Mouse (Mus musculus): ENCODE data around the gene Podxl2. TPM values are rescaled to one million over a fixed set of nuclear protein-coding genes. Genes with fewer than 3 reads are reported as not detected.
A peak's percentile ranks its signal among the peaks of the same experiment; 100 is the strongest.

Podxl2 gene
- polyA plus RNA-seq, 1 experiment = 538 TPM

GRCm38 (mm10) chr6:88803051-88803450, 71.8 kb downstream of the Podxl2 start:
- no peaks in the 10 kb centered on the region for H3K27me3 ChIP-seq (ENCODE audit: control insufficient read depth, insufficient read depth, low read length)
- H3K4me1 ChIP-seq (ENCODE audit: control insufficient read depth, insufficient read depth, low read length) = peaks cover 48% of the 10 kb centered on the region
- no peak overlapping the region for H3K4me3 ChIP-seq (replicated peaks; ENCODE audit: insufficient read depth, low read depth, low read length)
- H3K27ac ChIP-seq (ENCODE audit: insufficient read depth, low read length) = no peak overlapping the region
- DNase-seq = no peak
- TF ChIP-seq POLR2A (IDR thresholded peaks at IDR 0.05; ENCODE audit: borderline replicate concordance, insufficient read depth, low read length) (no peak), CTCF (IDR thresholded peaks at IDR 0.05; ENCODE audit: borderline replicate concordance, insufficient read depth, low read depth, low read length) (no peak)
- WGBS = 78% methylated on average over 7 of the region's 7 CpGs

- TF ChIP-seq CTCF (IDR thresholded peaks at IDR 0.05; ENCODE audit: borderline replicate concordance, insufficient read depth, low read depth, low read length) (no peak), POLR2A (IDR thresholded peaks at IDR 0.05; ENCODE audit: borderline replicate concordance, insufficient read depth, low read length) (no peak)
- peak; percentile 90 to 96 for DNase-seq
- peaks cover 47% of the 10 kb centered on the region for H3K4me1 ChIP-seq (ENCODE audit: control insufficient read depth, insufficient read depth, low read length)
- H3K27ac ChIP-seq (ENCODE audit: insufficient read depth, low read length) = peak overlapping the region; percentile 54
- WGBS = 9% methylated on average over 3 of the region's 3 CpGs
- H3K4me3 ChIP-seq (replicated peaks; ENCODE audit: insufficient read depth, low read depth, low read length) = no peak overlapping the region
- no peaks in the 10 kb centered on the region for H3K27me3 ChIP-seq (ENCODE audit: control insufficient read depth, insufficient read depth, low read length)
These were observed 74.1 kb downstream of the Podxl2 start for GRCm38 (mm10) chr6:88800735-88801134.

- TF ChIP-seq CTCF (IDR thresholded peaks at IDR 0.05; ENCODE audit: borderline replicate concordance, insufficient read depth, low read depth, low read length) (no peak), POLR2A (IDR thresholded peaks at IDR 0.05; ENCODE audit: borderline replicate concordance, insufficient read depth, low read length) (no peak)
- DNase-seq = no peak
- Histone ChIP-seq H3K27me3 (ENCODE audit: control insufficient read depth, insufficient read depth, low read length) (no peaks in the 10 kb centered on the region), H3K27ac (ENCODE audit: insufficient read depth, low read length) (peak overlapping the region; percentile 54), H3K4me1 (ENCODE audit: control insufficient read depth, insufficient read depth, low read length) (peaks cover 47% of the 10 kb centered on the region), H3K4me3 (replicated peaks; ENCODE audit: insufficient read depth, low read depth, low read length) (no peak overlapping the region)
- 39% methylated on average over 7 of the region's 7 CpGs for WGBS
These were observed 74.7 kb downstream of the Podxl2 start for GRCm38 (mm10) chr6:88800191-88800590.

- peaks cover 48% of the 10 kb centered on the region for H3K4me1 ChIP-seq (ENCODE audit: control insufficient read depth, insufficient read depth, low read length)
- no peak overlapping the region for H3K4me3 ChIP-seq (replicated peaks; ENCODE audit: insufficient read depth, low read depth, low read length)
- H3K27ac ChIP-seq (ENCODE audit: insufficient read depth, low read length) = peak overlapping the region; percentile 4
- H3K27me3 ChIP-seq (ENCODE audit: control insufficient read depth, insufficient read depth, low read length) = no peaks in the 10 kb centered on the region
- DNase-seq = peak; percentile 62 to 70
- TF ChIP-seq CTCF (IDR thresholded peaks at IDR 0.05; ENCODE audit: borderline replicate concordance, insufficient read depth, low read depth, low read length) (no peak), POLR2A (IDR thresholded peaks at IDR 0.05; ENCODE audit: borderline replicate concordance, insufficient read depth, low read length) (no peak)
- 6% methylated on average over 14 of the region's 14 CpGs for WGBS
These were observed 80.3 kb downstream of the Podxl2 start for GRCm38 (mm10) chr6:88794561-88794971.

GRCm38 (mm10) chr6:88793872-88794271, 81.0 kb downstream of the Podxl2 start:
- no peak for DNase-seq
- Histone ChIP-seq H3K27me3 (ENCODE audit: control insufficient read depth, insufficient read depth, low read length) (no peaks in the 10 kb centered on the region), H3K4me3 (replicated peaks; ENCODE audit: insufficient read depth, low read depth, low read length) (no peak overlapping the region), H3K4me1 (ENCODE audit: control insufficient read depth, insufficient read depth, low read length) (peaks cover 49% of the 10 kb centered on the region), H3K27ac (ENCODE audit: insufficient read depth, low read length) (peak overlapping the region; percentile 72)
- 63% methylated on average over 13 of the region's 13 CpGs for WGBS
- TF ChIP-seq CTCF (IDR thresholded peaks at IDR 0.05; ENCODE audit: borderline replicate concordance, insufficient read depth, low read depth, low read length) = no peak
- no peak for TF ChIP-seq POLR2A (IDR thresholded peaks at IDR 0.05; ENCODE audit: borderline replicate concordance, insufficient read depth, low read length)

GRCm38 (mm10) chr6:88793243-88793642, 81.6 kb downstream of the Podxl2 start:
- Histone ChIP-seq H3K27ac (ENCODE audit: insufficient read depth, low read length) (no peak overlapping the region), H3K4me1 (ENCODE audit: control insufficient read depth, insufficient read depth, low read length) (peaks cover 54% of the 10 kb centered on the region), H3K27me3 (ENCODE audit: control insufficient read depth, insufficient read depth, low read length) (no peaks in the 10 kb centered on the region), H3K4me3 (replicated peaks; ENCODE audit: insufficient read depth, low read depth, low read length) (no peak overlapping the region)
- TF ChIP-seq CTCF (IDR thresholded peaks at IDR 0.05; ENCODE audit: borderline replicate concordance, insufficient read depth, low read depth, low read length) (no peak), POLR2A (IDR thresholded peaks at IDR 0.05; ENCODE audit: borderline replicate concordance, insufficient read depth, low read length) (no peak)
- no peak for DNase-seq
- WGBS = 26% methylated on average over 2 of the region's 2 CpGs

Other genes starting within 250 kb of the Podxl2 start
- 0.13 and 0.25 TPM in 2 replicates for gene Kbtbd12, start 237.1 kb downstream of the Podxl2 start, polyA plus RNA-seq (2012; rRNA removed)
- gene Mgll, start 150.6 kb downstream of the Podxl2 start, polyA plus RNA-seq (2012; rRNA removed) = 63.4 and 69.2 TPM in 2 replicates
- gene Abtb1, start 33.1 kb downstream of the Podxl2 start, polyA plus RNA-seq (2012; rRNA removed) = 116 TPM in 2 replicates
- gene Mcm2, start 23.7 kb upstream of the Podxl2 start, polyA plus RNA-seq (2012; rRNA removed) = 7.5 and 9.8 TPM in 2 replicates
- gene Tpra1, start 27.2 kb upstream of the Podxl2 start, polyA plus RNA-seq (2012; rRNA removed) = 206 and 236 TPM in 2 replicates

Data from cerebellum, adult 2 months (tissue).